Mouse (Mus musculus) macrophage (primary cell): ENCODE measurements around the gene Casc4. TPM values are rescaled to one million over a fixed set of nuclear protein-coding genes. Genes with fewer than 3 reads are reported as not detected.
"Not testable (repeated sequence)": the region's sequence is repeated elsewhere in the genome, so short reads cannot be mapped to it uniquely, and the experiment has no call there.

Experiments
- H3K27ac ChIP-seq: fragments of 350-480 bp; formaldehyde crosslinking; 2 replicates; pipeline ENCODE4 v1.9.0; 2021
- H3K36me3 ChIP-seq: fragments of 350-480 bp; formaldehyde crosslinking; 2 replicates; pipeline ENCODE4 v1.9.0; 2021; ENCODE audit errors: inconsistent target
- H3K4me3 ChIP-seq: fragments of 350-480 bp; formaldehyde crosslinking; 2 replicates; pipeline ENCODE4 v1.9.0; 2021; ENCODE audit errors: inconsistent target
- H3K79me2 ChIP-seq: fragments of 350-480 bp; formaldehyde crosslinking; 2 replicates; pipeline ENCODE4 v1.9.0; 2021; ENCODE audit errors: inconsistent target
- WGBS: methylation state at CpG from one replicate; pipeline ENCODE4 v1.1.7; 2026; ENCODE audit warnings: inconsistent platforms; ENCODE audit not compliant: missing documents; 5-methylcytosine and 5-hydroxymethylcytosine counted together
- polyA plus RNA-seq: library from polyadenylated mRNA; stranded (reverse); fragments of 250-400 nt; gene quantifications from 3 replicates; pipeline ENCODE4 v1.2.4, GENCODE M21; 2018; ENCODE audit warnings: inconsistent platforms

The Casc4 gene
- polyA plus RNA-seq, 1 experiment from 2014 or later = 0.06 TPM

DNA sequence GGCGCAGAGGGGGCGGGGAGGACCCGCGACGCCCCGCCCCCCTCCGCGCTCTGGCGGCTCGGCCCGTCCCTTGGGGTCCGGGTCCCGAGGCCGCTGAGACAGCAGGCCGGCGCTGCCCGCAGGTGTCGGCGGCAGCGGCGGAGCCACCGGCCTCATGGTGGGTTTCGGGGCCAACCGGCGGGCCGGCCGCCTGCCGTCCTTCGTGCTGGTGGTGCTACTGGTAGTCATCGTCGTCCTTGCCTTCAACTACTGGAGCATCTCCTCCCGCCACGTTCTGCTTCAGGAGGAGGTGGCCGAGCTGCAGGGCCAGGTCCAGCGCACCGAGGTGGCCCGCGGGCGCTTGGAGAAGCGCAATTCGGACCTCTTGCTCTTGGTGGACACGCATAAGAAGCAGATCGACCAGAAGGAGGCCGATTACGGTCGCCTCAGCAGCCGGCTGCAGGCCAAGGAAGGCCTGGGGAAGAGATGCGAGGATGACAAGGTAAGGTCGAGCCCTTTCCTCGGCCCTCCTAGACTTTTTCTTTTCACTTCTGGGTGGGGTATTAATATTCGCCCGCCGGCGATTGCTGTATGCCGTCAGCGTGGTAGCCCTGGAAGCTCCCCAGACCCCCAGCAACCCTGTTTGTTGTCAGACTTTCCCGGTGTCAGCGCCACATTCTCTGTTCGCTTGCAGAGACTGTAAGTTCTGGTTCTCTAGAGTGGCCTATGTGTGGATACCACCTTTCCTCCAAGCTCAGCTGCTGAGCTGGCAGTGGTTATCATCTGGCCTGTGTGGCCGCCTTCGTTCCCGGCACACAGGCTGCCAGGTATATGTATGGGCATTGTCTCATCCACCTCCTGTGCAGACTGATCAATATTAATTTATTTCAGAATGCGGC, 520 bp downstream of the Casc4 start:
- H3K4me3 ChIP-seq = no peak overlapping the region
- 3% methylated on average over 49 of the region's 63 CpGs for WGBS
- H3K36me3 ChIP-seq = no peaks in the 10 kb centered on the region
- no peaks in the 10 kb centered on the region for H3K79me2 ChIP-seq
- no peak overlapping the region for H3K27ac ChIP-seq

DNA sequence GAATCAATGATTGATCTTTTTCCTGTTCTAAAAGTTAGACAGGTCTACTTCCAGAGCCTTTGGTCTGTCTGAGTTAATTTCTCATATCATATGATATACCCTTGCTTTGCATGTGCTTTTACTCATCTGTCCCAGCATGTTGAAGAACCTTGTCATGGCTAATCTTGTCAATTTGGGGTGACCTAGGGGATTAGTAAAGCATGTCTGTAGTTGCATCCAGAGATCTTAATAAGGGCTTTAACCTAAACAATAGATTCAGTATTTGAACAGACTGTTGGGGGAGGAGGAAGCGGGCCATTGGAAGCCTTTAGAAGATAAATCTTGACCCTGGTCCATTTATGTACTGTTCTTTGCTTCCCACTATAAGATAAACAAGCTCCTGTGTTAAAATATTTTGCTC, 12.7 kb downstream of the Casc4 start:
- H3K79me2 ChIP-seq = no peaks in the 10 kb centered on the region
- H3K4me3 ChIP-seq = no peak overlapping the region
- H3K36me3 ChIP-seq = no peaks in the 10 kb centered on the region
- 92% methylated on average over 1 of the region's 1 CpGs for WGBS
- no peak overlapping the region for H3K27ac ChIP-seq

DNA sequence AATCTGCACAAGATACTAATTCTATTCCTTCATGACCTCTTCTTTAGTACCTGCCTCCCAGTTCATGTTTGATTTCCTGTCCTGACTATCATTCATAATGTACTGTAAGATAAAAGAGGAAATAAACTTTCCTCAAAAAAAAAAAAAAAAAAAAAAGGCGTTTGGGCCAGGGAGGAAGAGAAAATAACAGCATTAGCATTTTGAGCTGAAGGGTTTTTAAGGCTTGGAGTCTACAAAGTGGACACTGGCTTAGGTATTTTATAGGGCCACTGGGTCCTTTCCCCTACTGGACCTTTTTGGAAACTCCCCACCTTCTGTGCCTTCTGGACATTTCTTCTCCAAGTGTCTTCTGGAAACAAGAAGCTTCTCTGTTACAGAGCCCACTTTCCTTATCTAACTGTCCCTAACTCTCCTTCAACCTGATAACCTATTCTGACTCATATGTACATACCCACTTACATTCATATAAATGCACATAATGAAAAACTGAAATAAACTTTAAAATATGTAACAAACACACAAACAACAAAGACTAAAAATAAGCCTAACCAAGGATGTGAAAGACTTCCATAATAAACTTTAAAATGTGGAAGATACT, 18.8 kb downstream of the Casc4 start:
- H3K4me3 ChIP-seq = no peak overlapping the region
- H3K36me3 ChIP-seq = no peaks in the 10 kb centered on the region
- H3K27ac ChIP-seq = no peak overlapping the region
- 13% methylated on average over 1 of the region's 1 CpGs for WGBS
- no peaks in the 10 kb centered on the region for H3K79me2 ChIP-seq

DNA sequence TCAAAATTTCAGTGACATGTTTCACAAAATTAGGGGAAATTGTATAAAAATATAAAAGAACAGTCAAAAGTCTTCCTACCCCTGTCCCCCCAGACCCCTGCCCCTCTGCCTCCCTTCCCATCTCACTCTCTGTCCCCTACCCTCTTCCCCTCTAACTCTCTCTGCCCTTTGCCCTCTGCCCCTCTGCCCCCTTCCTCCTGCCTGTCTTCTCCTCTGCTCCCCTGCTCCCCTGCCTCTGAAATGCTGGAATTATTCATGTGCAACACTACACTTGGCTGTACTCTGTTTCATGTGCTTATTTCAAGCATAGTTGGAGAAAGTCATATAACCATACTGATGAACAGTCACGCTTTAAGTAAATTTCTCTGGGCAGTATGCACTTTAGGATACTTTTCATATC, 19.6 kb downstream of the Casc4 start:
- no peak overlapping the region for H3K4me3 ChIP-seq
- WGBS = 86% methylated on average over 1 of the region's 1 CpGs

DNA sequence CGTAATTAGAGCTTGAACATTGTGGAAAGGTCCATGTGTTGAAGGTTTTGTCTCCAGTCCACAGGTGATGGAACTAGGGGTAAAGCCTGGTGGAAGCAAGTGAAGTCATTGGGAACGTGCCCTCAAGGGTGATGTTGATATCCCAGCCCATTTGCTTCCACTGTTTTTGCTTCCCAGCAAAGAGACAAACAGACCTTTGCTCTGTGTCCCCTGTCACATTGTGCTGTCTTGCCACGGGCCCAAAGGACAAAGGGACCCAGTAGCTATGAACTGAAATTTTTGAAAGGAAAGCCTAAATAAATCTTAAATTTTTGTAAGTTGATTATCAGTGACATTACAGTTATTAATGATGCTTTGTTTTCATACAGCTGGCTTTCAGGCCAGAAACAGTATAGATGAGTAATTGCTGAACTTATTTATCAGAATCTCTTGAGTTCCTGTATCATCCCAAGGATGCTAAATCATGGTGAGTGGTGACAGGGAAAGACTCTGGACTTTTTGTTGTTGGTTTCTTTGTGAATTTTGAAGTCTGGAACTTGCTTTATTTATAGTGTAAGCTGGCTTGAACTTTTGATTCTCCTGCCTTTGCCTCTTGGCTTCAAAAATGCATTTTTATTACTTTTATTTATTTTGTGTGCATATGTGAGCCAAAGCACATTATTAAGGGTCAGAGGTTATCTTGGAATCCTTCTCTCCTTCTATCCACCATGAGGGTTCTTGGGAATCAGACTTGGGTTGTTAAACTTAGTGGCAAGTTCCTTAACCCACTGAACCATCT, 22.1 kb downstream of the Casc4 start:
- 92% methylated on average over 3 of the region's 3 CpGs for WGBS
- H3K4me3 ChIP-seq = no peak overlapping the region
- no peaks in the 10 kb centered on the region for H3K79me2 ChIP-seq
- H3K36me3 ChIP-seq = no peaks in the 10 kb centered on the region
- no peak overlapping the region for H3K27ac ChIP-seq

More for the DNA sequence above, 19.6 kb downstream of the Casc4 start:
- Histone ChIP-seq H3K79me2 (no peaks in the 10 kb centered on the region), H3K36me3 (no peaks in the 10 kb centered on the region), H3K27ac (no peak overlapping the region)

DNA sequence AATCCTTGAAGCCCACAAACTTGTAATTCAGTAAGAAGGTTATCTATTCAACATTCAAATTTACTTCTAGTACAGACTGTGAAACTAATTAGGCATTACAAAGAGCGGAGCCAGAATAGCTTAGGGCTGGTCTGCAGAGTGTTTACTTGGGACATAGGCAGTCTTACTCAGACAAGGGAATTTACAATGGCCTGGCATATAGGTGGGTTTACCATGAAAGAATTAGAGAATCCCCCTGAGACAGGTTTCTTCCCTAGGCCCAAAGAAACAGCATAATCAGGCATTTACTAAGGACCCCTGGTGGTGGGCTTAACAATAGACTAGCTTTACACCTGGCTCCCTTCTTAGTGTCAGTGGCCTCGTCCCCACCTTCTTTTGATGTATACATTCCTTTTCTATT, 28.5 kb downstream of the Casc4 start:
- WGBS = 100% methylated on average over 2 of the region's 2 CpGs
- no peak overlapping the region for H3K27ac ChIP-seq

DNA sequence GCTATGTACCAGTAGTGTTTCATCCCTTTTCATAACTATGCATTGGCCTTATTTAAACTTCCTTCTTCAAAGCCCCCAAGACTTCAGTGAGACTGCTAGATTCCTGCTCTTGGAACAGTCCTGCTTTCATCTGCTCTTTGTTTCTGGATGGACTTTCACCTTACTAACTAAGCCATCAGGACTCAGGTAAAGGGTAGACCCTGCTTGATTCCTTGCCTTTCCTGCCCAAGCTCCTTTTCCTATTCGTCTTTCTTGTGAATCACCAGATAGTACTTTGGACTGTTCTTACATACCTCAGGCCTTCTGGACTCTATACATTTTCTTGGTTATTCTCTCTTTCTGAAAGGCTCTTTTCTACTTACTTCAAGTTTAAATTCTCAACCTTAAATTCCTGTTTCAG, 30.1 kb downstream of the Casc4 start:
- Histone ChIP-seq H3K4me3 (no peak overlapping the region), H3K79me2 (no peaks in the 10 kb centered on the region), H3K27ac (no peak overlapping the region), H3K36me3 (no peaks in the 10 kb centered on the region)
- 95% methylated on average over 1 of the region's 1 CpGs for WGBS

More for the DNA sequence above, 28.5 kb downstream of the Casc4 start:
- Histone ChIP-seq H3K4me3 (no peak overlapping the region), H3K36me3 (no peaks in the 10 kb centered on the region), H3K79me2 (no peaks in the 10 kb centered on the region)

DNA sequence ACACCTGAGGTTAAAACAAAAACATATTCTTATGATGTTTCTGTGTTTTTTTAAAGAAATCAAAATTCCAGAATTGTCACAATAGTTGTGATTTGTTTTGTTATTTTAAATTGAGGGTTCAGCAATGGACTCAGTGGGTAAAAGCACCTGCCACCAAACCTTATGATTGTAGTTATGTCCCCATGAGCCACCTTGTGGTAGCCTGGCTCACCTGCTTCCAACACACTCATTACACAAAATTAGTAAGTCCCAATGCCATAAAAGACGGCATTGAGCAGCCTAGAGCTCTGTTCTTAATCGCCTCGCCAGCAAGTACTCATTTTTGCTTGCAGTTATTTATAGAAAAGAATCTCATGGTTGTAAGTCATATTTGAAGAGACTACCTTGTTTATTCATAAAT, 43.2 kb downstream of the Casc4 start:
- 90% methylated on average over 3 of the region's 3 CpGs for WGBS
- Histone ChIP-seq H3K79me2 (no peaks in the 10 kb centered on the region), H3K27ac (no peak overlapping the region), H3K4me3 (no peak overlapping the region), H3K36me3 (no peaks in the 10 kb centered on the region)

DNA sequence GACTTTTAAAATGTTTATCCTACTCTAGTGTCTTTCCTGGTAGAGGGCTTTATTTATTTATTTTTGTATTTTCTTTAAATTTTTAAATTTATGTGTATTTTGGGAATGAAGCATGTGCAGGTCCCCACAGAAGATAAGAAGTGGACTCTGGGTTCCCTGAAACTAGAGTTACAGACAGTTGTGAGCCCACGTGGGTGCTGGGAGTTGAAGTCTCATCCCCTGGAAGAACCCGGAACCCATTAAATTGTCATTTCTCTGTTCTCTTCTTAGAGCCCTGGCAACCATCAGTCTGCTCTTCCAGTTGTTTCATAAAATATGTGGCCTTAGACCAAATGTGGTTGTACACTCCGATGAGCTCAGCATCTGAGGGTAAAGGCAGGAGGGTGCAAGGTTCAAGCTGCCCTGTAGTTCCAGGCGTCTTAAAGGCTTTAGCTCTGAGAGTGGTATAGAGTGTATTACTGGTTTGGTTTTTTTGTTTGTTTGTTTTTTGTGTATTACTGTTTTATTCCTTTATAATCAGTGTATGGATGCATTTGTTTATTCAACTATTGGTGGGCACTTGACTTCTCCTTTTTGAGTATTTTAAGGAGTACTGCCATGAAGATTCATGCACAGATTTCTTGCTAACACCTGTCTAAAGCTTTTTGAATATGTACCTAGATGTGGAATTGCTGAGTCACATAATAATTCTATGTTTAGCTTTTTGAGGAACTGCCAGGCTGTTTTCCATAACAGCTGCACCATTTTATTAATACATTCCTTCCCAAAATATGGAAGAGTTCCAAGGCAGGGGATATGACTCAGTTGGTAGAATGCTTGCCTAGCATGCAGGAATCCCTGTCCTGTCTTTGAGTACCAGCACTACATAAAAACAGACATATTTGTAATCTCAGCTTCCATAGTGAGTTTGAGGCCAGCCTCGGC, 49.5 kb downstream of the Casc4 start:
- Histone ChIP-seq H3K27ac (no peak overlapping the region), H3K4me3 (no peak overlapping the region), H3K36me3 (no peaks in the 10 kb centered on the region), H3K79me2 (no peaks in the 10 kb centered on the region)
- 93% methylated on average over 5 of the region's 5 CpGs for WGBS

DNA sequence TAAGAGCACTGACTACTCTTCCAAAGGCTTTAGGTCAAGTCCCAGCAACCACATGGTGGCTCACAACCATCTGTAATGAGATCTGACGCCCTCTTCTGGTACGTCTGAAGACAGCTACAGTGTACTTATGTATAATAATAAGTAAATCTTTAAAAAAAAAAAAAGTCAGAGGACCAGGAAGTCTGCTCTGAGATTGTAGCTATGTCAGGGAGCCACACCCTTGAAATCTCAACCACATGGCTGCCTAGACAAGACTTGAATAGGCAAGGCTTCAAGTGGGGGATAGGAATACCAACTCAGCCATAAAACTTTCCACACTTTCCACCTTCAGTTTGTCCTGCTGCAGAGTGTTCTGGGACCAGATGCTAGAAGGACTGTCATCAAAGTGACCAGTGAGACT, 70.9 kb downstream of the Casc4 start:
- not testable (repeated sequence) for H3K79me2 ChIP-seq, H3K27ac ChIP-seq, H3K4me3 ChIP-seq, H3K36me3 ChIP-seq
- WGBS = no CpG with 5 or more reads among the region's 2 CpGs

DNA sequence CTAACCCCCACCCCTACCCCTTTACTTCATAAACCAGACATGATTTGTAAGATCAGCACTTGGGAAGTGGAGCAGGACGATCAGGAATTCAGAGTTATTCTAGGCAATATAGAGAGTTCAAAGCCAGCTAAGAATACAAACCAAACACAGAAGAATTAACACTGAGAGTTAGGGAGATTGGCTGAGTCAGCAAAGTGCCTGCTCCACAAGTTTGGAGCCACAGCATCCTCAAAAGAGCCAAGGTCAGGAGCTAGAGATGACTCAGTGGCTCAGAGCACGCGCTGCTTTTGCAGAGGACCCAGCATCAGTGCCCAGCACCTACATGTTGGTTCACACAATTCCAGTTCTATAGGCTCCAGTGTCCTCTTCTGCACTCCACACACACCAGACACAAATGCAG, 76.6 kb downstream of the Casc4 start:
- H3K79me2 ChIP-seq = no peaks in the 10 kb centered on the region
- H3K27ac ChIP-seq = no peak overlapping the region
- 83% methylated on average over 3 of the region's 3 CpGs for WGBS
- no peaks in the 10 kb centered on the region for H3K36me3 ChIP-seq
- no peak overlapping the region for H3K4me3 ChIP-seq

DNA sequence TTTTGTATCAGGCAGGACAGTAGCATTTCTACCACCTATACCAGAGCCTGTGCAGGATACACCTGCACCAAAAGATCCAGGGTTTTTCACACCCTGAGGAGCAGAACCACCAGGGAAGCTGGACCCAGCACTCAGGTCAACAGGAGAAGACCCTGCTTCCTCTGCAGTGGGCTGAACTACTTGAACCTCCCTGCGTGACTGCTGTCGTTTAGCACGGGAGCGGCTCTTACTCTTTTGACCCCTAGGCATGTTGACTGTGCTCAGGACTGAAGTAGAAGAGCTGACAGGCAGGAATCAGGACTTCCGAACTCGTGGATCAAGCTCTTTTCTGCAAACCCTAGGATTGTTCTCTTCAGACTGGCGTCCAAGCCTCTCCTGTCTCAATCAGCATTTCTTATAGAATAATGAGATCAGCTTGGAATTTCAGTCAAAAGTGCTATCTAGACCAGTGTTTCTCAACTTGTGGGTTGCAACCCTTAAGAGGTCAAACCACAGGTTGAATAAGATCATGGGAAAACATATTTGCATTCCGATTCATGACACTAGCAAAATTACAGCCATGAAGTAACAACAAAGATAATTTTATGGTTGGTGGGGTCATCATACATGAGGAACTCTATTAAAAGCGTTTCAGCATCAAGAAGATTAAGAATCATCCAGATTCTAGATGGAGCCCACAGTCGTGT, 88.3 kb downstream of the Casc4 start:
- 21% methylated on average over 10 of the region's 10 CpGs for WGBS
- Histone ChIP-seq H3K79me2 (peaks cover 38% of the 10 kb centered on the region), H3K4me3 (peak overlapping the region; percentile 93), H3K27ac (peak overlapping the region; percentile 35; the same call in 1 of the 2 replicates), H3K36me3 (no peaks in the 10 kb centered on the region)

DNA sequence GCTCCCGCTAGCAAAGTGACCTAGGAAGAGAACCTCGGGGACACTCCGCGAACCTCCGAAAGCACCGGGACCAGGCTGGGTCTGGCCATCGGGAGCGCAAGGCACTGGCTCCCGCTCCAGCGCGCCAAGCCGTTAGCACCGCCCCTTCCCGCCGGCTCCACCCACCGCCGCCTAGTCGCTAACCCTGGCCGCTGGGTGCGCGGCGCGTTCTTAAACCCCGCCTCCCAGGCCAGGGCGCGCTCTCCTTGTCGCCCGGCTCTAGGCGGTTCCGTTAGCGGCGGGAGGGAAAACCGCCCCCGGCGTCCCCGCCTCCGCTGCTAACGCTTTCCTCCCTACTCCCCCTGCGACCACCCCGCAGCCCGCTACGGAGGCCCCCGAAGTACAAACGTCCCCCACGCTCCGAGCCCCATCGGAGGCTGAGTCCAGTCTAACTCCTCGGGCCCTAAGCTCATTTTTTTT, 89.0 kb downstream of the Casc4 start, which contains the start of the genes Ctdspl2 and Mageb3:
TSS of gene Ctdspl2 (plus strand) at position 237 of the 459 bp plus-strand sequence.
TSS of gene Mageb3 (minus strand) at position 328 of the 459 bp plus-strand sequence.
- Histone ChIP-seq H3K27ac (peak within 1 kb of the TSS; percentile 81), H3K79me2 (peaks cover 45% of the 10 kb centered on the region), H3K4me3 (peak within 1 kb of the TSS; percentile 93), H3K36me3 (no peaks in the 10 kb centered on the region)
- WGBS = under 1% methylated on average over 45 of the region's 48 CpGs
